Mouse (Mus musculus): ENCODE data around the gene Ruvbl2.
"Not testable (repeated sequence)": the region's sequence is repeated elsewhere in the genome, so short reads cannot be mapped to it uniquely, and the experiment has no call there.

Ruvbl2 gene

GRCm38 (mm10) chr7:45437521-45438276 is at the start of gene Ruvbl2:
TSS of gene Ruvbl2 (minus strand) at chr7:45438096.
- no peak for DNase-seq (ENCODE audit: low read depth, low spot score)

GRCm38 (mm10) chr7:45486761-45487415 is 49.0 kb upstream of the Ruvbl2 start, which contains the start of gene Gm45808:
TSS of gene Gm45808 (minus strand) at chr7:45486811.
- no peak for DNase-seq (ENCODE audit: low read depth, low spot score)

DNA sequence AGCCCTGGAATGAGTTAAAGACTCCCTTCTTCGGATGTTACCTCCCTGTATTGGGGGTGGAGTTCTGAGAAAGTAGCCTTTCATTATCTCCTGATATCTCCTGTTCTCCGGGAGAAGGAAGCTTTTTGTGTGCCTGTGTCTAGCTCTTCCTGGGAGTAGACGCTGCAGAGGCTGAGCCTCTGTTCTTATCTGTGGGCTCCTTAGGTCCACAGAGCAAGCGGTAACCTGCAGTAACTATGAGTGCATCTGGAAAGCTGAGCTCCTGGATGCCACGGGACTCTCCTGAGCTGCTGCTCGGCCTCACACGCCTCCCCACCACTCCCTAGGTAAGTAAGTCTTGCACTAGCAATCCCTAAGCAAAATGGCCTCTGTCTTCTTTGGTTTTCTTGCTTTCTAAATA is 48.3 kb upstream of the Ruvbl2 start:
- no peak for DNase-seq (ENCODE audit: low read depth, low spot score)

GRCm38 (mm10) chr7:45484985-45485384 is 47.1 kb upstream of the Ruvbl2 start:
- not testable (repeated sequence) for DNase-seq (ENCODE audit: low read depth, low spot score)

GRCm38 (mm10) chr7:45482166-45482565 is 44.3 kb upstream of the Ruvbl2 start:
- DNase-seq (ENCODE audit: low read depth, low spot score) = no peak

DNA sequence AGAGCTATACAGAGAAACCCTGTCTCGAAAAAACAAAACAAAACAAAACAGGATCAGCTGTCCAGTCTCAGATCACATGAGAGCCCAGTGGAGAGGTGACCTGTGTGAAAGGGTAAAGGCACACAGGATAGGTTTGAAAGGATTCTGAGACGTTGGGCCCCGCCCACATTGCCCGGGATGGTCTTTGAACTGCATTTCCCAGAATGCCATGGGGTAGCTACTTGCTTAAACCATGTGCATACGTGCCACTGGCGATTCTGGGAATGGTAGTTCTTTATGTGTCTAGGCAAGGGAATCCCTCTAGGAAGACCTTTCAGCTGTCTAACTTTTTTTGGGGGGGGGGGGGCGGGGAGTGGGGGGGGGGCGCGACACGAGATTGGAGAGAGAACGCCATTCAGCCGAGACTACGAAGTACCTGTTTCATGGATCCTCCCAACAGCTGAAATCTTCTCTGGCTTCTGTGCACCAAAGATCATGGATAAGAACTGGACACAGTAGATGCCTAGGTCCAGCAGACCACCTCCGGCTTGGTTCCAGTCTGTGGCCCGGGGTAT is 43.6 kb upstream of the Ruvbl2 start, which contains the start of gene Tulp2:
Tulp2 (plus strand) TSS at position 504 of the 554 bp plus-strand sequence.
- DNase-seq (ENCODE audit: low read depth, low spot score) = no peak

- DNase-seq (ENCODE audit: low read depth, low spot score) = not testable (repeated sequence)
Observed at GRCm38 (mm10) chr7:45480310-45480709, 42.4 kb upstream of the Ruvbl2 start.

- DNase-seq (ENCODE audit: low read depth, low spot score) = no peak
Observed at GRCm38 (mm10) chr7:45478774-45479173, 40.9 kb upstream of the Ruvbl2 start.

- DNase-seq (ENCODE audit: low read depth, low spot score) = no peak
Observed at GRCm38 (mm10) chr7:45477003-45477402, 39.1 kb upstream of the Ruvbl2 start.

GRCm38 (mm10) chr7:45476453-45476852 is 38.6 kb upstream of the Ruvbl2 start:
- no peak for DNase-seq (ENCODE audit: low read depth, low spot score)

DNA sequence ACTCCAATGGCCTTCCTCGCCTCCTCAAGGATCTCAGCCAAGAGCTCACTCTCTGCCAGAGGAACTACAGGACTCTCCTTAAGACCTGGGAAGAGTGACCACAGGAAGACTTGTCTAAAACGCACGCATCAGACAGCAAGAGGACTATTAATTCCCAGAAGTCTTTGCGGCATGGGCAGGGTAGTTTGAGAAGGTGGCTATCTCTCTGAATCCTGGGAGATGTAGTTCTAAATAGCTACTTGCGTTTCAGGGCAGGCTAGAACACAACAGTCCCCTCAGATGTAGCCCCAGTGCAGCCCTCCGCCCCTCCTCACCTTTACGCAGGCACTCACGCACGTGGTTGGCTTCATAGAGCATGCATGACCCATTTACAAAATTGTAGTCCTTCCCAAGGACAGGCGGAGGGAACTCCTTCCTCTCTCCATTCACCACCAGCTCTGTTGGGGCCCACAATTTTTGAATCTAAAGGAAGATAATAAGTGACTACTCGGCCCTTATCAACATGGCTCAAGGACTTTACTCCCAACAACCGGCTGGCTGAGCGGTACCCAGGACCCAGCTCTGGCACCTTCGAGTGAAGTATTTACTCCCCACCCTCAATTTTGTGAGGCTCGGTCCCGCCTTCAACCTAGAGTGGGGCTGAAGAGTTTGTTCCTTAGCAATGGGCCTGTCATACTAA is 37.5 kb upstream of the Ruvbl2 start:
- no peak for DNase-seq (ENCODE audit: low read depth, low spot score)

GRCm38 (mm10) chr7:45470869-45471268 is 33.0 kb upstream of the Ruvbl2 start:
- no peak for DNase-seq (ENCODE audit: low read depth, low spot score)

- DNase-seq (ENCODE audit: low read depth, low spot score) = no peak
Observed at GRCm38 (mm10) chr7:45467090-45467670, 29.3 kb upstream of the Ruvbl2 start.

- DNase-seq (ENCODE audit: low read depth, low spot score) = peak; percentile 82
Observed at GRCm38 (mm10) chr7:45466283-45467089, 28.6 kb upstream of the Ruvbl2 start, which contains the start of gene Bax. TSS of gene Bax (minus strand) at chr7:45466898.

GRCm38 (mm10) chr7:45465549-45465948 is 27.7 kb upstream of the Ruvbl2 start:
- no peak for DNase-seq (ENCODE audit: low read depth, low spot score)

DNA sequence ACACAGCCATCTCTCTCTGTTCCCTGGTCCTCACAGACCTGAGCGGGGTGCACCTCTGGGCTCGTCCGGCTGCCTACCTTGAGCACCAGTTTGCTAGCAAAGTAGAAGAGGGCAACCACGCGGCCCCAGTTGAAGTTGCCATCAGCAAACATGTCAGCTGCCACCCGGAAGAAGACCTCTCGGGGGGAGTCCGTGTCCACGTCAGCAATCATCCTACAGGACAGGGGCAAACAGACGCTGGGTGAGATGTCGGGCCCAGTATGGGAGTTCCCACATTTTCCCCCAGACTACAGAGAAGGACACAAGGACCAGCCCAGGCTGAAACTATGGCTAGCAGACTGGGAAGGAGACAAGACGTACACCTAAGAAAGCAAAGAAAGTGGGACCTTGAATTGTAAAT is 27.2 kb upstream of the Ruvbl2 start:
- DNase-seq (ENCODE audit: low read depth, low spot score) = no peak

DNA sequence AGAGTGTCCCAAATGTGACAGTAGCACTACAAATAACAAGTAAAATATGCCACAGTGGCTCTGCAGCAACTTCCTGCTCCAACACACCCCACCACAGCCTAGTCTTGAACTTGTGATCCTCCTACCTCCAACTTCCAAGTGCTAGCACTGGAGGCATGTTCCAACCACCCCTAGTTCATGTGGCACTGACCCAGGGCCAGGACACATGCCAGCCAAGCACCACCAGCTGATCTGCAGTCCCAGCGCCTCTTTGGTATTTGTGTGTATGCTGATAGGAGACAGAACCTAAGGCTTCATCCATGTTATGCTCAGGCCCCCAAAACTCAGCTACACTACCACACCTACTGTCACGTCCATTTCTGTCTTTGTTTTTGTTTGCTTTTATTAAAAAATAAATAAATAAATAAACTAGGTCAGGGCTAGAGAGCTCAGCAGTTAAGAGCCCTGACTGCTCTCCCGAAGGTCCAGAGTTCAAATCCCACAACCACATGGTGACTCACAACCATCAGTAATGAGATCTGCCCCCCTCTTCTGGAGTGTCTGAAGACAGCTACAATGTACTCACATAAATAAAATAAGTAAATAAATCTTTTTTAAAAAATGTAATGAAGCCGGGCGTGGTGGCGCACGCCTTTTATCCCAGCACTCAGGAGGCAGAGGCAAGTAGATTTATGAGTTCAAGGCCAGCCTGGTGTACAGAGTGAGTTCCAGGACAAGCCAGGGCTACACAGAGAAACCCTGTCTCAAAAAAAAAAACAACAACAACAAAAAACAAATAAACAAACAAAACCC is 26.3 kb upstream of the Ruvbl2 start:
- DNase-seq (ENCODE audit: low read depth, low spot score) = no peak

GRCm38 (mm10) chr7:45462868-45463267 is 25.0 kb upstream of the Ruvbl2 start:
- DNase-seq (ENCODE audit: low read depth, low spot score) = not testable (repeated sequence)

GRCm38 (mm10) chr7:45462325-45462724 is 24.4 kb upstream of the Ruvbl2 start:
- DNase-seq (ENCODE audit: low read depth, low spot score) = no peak

DNA sequence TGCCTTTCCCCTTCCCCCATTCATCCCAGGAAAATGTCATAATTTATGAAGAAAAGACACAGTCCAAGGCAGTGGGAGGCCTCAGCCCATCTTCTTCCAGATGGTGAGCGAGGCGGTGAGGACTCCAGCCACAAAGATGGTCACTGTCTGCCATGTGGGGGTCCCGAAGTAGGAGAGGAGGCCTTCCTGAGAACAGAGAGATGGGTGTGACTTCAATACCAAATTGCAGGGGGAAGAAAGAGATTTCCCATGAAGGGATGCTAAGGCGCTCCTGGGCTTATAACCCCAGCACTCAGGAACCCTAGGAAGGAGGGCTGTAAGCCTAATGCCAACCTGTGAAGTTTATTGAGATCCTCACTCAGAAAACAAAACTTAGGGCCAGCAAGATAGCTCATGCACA is 23.9 kb upstream of the Ruvbl2 start:
- no peak for DNase-seq (ENCODE audit: low read depth, low spot score)
